Mouse (Mus musculus): ENCODE measurements at regions not wholly inside any gene's neighbourhood (a gene's known extent, or its start where the extent isn't known, plus 50 kb on each side); places are given as distances from the start of the nearest gene placed in this dataset.

DNA sequence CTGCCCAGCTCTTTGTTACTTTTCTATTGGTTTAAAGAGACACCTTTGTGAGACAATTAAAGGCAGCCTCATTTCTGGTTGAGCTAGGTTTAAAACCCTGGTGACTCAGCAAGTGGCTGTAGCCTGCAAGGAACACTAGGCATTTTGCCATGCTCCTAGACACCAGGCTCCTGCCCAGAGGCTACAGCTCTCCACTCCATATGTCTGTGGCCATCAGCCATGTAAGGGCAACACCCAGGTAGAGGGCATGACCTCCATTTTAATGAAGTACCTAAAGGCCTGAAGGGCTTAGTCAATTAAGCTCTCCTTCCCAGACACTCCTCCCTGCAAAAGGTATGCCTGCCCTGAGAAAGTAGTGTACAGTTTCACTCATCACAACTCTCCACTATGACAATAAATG, 130.9 kb downstream of the Bod1 start:
- no peak for DNase-seq (ENCODE audit: low spot score in 2 of 2)

DNA sequence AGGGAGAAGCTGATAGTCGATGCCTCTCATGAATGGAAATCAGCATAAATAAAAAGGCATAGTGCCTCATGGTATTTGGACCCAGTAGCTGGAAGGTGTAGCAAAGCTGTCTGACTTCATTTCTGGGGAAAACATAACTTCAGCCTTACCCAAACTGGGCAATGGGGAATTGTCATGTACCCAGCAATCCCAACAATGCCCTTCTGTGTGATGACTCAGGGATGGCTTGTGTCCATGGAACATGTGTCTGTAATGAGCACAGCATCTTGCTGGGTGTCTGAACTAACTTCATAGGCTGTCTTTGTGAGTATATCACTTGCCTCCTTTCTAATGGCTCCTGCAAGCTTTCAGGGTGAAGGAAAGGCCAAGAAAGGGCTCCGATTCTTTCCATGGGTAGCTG, 140.3 kb downstream of the Bod1 start:
- no peak for DNase-seq (ENCODE audit: low spot score in 2 of 2)

DNA sequence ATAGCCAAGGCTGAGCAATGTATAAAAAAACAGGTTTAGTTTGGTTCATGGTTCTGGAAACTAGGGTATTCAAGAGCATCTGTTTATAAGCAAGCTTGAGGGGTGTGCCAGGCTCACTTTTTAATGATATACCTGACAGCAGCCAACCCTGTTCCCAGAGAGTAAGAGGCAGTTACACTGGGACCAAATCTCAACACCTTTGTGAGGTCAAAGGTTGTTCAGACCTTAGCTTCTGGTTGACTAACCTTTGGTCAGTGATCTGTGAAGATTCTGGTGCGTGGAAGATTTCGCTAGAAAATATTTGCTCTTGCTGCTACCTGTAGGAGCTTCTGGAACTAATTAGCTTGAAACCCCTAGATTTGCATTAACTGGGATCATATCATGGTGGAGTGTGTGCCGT, 140.8 kb downstream of the Bod1 start:
- DNase-seq (ENCODE audit: low spot score in 2 of 2) = no peak

DNA sequence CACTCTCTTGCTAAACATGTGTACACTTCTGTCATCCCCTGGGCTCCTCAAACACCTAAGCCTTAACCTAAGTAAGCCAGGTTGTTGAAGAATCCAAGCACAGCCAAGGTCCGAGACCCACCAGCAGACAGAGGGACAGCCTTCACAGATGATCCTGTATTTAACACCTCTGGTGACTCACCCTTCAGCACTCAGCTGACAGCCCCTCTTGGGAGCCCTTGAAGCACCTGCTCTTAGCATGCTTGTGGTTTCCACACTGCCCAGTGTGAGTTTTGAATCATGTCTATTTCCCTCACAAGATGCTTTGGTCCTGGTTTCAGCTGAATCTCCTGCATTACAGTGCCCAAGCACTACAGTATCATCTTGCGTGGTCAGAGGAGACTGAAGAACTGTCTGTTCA, 142.0 kb downstream of the Bod1 start:
- no peak for DNase-seq (ENCODE audit: low spot score in 2 of 2)

DNA sequence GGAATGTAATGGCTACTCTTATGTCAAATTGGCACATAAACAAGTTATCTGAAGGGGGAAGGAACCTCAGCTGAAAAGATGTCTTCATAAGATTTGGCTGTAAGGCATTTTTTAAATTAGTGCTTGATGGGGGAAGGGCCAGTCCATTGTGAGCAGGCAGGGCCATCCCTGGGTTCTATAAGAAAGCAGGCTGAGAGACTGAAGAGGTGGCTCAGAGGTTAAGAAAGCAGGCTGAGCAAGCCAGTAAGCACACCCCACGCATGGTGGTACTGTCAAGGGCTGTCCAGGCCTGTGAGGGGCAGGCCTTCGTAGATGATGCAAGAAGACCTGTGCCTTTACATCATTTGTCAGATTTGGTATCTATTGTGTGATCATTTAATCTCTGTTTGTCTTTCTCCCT, 147.0 kb downstream of the Bod1 start:
- no peak for DNase-seq (ENCODE audit: low spot score in 2 of 2)

DNA sequence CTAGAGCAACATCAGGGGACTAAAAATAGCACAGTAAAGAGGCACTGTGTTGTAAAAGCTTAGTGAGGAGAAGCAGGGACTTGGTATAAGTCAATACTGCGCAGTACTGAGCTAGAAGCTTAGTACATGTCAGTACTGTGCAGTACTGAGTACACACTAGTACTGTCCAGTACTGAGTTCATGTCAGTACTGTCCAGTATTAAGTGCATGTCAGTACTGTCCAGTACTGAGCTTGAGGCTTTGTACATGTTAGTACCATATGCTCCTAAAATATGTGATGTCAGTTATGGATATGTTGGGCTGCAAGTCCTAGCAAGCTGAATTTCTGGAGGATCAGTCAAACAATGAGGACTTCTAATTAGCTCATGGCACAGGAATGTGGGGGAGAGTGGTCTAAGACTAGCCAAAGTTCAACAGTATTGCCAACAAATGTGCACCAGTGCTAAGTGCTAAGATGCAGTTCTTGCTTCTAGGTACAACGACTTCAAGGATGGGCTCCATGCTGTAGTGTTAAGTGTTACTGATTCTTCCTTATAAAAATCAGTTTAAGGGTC, 147.5 kb downstream of the Bod1 start:
- no peak for DNase-seq (ENCODE audit: low spot score in 2 of 2)

DNA sequence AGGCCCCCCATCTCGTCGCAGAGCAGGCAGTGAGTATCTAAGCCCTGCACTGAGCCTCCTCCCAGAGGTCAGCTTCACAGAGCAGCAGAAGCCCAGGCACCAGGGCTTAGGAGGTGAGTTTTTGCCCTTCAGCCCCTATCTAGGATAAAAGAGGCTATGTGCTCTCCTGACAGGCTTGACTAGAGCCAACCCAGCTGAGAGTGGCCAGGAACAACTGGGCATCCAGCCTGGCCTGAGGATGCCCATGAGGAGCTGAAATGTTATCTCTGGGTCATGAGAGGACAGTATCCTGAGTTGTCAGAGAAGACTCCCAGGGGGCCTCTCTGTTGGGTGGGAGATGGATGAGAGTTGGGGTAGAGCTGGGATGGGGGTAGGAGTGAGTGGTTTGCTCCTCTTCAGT, 149.6 kb downstream of the Bod1 start:
- no peak for DNase-seq (ENCODE audit: low spot score in 2 of 2)

DNA sequence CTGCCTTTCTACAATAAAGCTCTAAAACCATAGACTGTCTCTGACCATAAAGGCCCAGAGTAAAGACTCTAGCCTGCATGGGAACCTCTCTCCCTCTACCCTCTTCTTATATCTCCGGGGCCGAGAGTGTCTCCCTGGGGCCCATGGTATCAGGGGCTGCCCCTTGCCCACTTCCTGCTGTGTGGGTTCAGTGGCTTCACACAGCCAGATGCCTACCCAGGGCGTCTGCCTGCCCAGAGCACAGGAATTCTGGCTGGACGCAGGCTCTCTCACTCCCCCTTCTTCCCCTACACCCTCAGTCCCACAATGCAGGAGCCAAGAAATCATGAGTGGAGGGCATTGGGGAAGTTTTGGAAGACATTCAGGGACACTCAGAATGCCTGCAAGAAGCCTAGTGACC, 150.8 kb downstream of the Bod1 start:
- no peak for DNase-seq (ENCODE audit: low spot score in 2 of 2)

DNA sequence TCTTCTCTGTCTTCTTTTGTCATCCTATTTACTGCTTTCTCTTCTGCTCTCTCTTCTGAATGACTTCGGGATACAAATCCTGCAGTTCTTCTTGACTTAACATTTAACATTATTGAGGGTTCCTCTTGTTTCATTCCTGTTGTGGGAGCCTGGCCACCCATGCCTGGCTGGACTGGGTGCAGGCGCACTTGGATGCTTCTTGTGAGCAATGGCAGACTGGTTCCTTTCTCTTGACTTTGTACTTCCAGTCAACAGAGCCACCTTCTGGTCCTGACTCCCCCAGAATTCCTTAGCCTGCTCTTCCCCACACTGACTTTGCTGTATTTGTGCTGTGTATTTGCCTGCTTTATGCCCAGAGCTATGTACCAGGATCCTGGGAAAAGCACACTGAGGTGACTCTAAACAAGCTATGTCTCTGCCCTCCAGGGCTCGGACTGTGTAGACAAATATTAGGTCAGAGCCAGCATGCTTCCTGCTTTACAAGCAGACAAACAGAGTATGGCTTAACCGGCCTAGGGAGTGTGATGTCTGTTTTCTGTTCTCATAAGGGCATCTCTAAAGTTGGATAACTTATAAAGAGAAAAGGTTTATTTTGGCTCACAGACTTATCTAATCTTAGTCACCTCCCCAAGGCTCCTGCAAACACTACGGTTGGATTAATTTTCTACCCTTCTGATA, 133.5 kb upstream of the Stc2 start:
- DNase-seq (ENCODE audit: low spot score in 2 of 2) = no peak

DNA sequence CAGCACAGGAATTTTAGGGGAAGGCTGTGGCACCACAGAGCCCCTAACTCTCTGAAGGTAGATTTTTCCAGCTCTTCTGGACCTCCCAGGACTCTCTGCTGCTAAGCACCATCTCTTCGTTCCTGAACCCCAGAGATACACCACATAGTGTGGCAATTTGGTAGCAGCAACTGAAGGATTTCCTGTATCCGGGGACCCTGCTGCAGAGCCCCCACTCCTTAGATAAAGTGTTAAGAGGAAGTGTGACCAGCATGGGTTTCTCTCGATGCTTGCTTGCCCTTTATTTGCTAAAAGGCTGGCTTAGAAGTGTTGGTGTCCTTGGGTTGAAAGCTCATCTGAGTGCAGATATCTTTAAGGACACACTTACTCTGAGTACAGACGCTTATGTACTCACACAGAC, 115.6 kb upstream of the Stc2 start:
- DNase-seq (ENCODE audit: low spot score in 2 of 2) = no peak

DNA sequence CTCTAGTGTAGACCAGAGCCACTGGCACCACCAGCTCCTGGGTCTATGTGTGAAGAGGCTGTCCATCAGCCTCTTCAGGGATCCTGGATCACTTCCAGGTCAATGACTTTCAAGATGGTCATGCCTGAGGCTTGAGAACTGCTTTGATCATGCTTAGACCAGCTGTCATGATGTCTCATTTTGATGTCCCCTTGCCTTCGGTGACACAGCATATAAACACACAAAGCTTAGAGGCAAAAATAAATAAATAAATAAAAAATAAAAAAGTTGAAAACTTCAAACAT, 111.1 kb upstream of the Stc2 start:
- no peak for DNase-seq (ENCODE audit: low spot score in 2 of 2)

DNA sequence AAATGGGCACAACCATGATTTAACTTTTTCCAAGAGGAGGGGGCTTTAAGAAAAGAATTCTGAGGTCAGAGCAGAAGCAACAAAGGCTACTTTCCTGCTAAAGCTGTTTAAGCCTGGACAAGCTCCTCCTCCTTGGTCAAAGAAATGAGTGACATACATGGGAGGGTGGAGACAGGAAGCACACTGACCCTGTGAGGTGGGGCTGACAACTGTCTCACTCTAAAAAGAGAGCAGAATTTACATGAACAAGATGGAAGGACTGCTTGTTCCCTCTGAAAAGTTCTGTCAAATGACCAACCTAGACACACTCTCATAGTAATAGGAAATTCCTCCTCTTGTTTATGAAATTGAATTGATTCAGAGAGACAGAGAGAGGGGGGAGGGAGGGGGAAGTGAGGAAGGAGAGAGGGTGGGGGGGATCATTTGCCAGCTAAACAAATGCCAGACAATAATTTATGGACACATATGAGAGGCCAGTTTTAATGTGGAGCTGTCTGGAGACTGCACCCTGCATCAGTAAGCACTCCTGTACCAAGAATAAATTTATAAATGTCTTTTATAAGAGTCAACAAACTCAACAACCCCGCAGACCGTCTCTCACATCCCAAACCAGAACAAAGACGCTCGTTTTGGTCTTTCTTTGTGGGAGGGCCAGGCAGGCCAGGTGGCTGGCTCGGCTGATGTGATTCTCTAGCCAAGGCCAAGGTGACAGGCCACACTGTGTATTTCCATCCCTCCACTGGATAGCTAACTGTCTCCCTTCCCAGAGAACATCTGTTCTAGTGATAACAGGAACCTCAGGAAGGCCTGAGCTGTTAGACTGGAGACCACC, 110.6 kb upstream of the Stc2 start:
- no peak for DNase-seq (ENCODE audit: low spot score in 2 of 2)

DNA sequence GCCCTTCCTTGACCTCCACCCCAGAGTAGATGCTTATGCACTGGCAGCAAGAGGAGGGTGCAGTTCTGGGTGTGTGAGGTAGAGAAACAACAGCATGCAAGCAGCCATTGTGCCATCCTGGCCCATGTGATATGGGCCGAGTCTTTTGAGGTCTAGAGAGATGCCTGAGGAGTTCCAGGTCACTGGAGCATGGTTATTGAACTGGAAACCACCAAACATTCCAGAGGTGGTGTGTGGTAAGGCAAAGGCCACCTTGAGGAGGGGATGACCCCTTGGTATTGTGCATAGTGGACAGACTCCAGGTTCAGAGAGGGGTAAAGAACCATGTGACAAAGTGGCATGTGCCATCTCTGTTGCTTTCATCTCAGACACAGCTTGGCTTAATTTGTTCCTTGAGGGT, 107.9 kb upstream of the Stc2 start:
- DNase-seq (ENCODE audit: low spot score in 2 of 2) = no peak

DNA sequence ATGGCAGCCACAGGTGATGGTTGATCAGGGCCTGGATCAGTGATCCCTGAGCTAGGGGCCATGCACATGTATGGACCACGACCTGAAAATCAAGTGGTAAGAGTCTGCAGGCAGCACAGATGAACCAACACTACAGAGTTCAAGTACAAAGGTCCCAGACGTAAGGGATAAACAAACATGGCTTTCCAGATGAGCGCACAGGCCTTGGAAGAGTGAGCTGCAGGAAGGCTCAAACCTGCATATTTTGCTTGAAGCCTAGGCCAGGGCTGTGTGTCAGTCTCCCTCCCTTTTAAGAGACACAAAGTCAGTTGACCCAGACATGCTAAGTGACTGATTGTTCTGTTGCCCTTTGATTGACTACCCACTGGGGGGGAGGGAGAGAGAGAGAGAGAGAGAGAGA, 107.2 kb upstream of the Stc2 start:
- DNase-seq (ENCODE audit: low spot score in 2 of 2) = no peak

DNA sequence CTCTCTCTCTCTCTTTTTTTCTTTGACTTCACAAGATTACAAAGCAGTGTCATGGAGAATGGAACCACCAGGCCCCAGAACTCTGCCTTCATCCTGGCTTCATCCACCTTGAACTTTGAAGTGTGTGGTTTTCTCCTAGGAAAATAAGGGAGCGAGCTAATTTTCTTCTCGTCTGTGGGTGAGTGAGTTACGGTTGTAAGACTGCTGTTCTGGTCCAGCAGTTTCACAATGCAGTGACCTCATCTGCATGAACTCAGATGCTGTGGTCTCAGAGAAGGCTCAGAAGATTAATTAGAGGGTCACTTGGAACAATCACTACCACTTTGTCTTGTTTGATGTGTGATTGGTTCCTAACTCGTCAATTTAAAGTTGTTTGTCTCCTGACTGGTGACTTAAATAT, 103.1 kb upstream of the Stc2 start:
- no peak for DNase-seq (ENCODE audit: low spot score in 2 of 2)

DNA sequence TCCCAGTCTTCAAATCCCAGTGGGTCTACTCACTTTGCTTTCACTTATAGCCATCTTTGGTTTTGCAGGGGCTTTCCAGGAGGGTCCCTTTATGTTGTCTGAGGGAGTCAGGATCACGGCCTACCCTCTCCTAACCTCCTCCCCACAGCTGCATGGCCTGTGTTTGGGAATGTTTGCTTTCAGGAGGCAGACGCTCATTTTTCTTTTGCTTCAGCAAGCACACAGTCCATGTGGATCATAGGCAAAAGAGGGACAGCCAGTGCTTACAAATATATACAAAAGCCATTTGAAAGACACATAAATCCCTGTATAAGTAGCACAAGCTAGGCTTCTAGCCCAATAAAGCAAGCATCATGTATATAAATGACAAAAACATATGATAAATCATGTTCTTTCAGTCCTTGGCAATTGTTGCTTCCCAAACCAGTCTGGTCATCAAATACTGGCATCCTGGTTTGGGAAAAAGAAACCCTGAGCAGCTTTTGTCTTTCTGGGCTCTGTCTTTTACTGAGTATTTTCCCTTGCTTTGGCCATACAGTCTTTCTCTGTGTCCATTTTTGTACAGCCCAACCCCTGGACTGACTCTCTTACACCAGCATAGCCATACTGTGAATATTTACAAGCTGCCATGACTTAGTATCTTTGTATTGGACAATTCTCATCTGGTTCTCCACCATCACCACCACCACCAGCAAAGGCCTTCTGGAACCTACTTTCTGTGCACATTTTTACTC, 101.0 kb upstream of the Stc2 start:
- no peak for DNase-seq (ENCODE audit: low spot score in 2 of 2)

DNA sequence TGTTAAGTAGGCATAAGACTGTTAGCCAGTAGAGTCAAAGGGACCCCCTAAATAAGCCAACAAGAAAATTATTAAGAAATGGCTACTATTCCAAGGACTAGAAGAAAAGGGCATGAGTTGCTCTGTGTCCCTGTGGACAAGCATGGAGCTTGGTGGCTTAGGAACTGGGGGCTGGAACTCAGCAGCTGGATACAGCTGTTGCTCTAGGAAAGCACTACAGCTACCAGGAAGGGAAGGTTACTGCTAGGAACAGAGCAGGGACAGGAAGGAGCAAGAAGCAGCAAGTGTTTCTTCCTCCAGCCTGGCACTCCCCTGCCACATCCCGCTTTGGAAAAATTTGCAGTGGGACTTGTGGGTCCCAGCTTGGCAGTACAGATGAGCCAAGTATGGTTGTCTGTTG, 95.0 kb upstream of the Stc2 start:
- no peak for DNase-seq (ENCODE audit: low spot score in 2 of 2)

DNA sequence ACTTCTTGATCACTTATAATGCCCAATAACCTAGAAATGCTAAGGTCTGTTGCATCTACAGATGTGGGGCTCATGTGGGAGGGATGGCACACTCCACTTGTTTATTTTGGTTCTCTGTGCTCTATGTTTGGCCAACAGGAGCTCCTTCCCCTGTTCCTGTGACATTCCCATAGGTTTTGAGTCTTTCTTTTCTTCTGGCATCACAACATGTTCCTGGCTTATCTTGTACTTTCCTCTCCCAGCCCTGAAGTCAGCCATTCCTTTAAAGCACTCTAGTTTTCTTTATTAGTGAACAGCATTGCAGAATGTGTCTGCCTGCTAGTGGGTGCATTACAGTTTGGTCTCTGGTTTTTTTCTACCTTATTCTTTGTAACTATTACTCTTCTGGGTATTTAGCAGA, 92.6 kb upstream of the Stc2 start:
- no peak for DNase-seq (ENCODE audit: low spot score in 2 of 2)

DNA sequence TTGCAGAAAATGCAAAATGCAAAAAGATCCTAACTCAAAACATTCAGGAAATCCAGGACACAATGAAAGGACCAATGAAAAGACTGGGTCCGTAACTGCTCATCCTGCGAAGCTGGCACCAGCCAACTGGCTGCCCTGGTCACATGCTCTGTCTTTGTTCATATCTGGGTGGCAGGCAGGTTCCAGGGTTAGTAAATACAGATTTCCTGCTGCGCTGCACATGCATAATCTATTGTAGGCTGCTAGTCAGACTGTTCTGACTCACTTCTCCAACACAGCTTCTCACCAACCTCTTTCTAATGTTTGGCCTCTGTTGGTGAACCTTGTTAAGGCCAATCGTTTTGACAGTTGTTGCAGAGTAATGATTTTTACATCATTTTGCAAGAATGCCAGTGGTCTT, 92.0 kb upstream of the Stc2 start:
- DNase-seq (ENCODE audit: low spot score in 2 of 2) = no peak

DNA sequence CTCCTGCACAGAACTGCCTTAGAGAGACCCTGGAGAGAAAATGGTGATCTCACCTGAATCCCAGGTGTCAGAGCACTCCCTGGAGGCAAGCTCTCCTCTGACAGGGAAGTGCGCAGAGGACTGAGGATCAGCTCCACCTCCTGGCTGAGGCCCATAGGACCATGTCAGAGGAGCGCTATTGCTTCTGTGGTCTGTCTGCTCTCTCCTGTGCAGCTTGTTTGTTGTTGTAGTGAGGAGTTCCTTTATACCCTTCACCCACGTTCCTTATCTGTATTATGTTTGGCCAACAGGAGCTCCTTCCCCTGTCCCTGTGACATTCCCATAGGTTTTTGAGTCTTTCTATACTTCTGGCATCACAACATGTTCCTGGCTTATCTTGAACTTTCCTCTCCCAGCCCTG, 91.5 kb upstream of the Stc2 start:
- DNase-seq (ENCODE audit: low spot score in 2 of 2) = no peak

DNA sequence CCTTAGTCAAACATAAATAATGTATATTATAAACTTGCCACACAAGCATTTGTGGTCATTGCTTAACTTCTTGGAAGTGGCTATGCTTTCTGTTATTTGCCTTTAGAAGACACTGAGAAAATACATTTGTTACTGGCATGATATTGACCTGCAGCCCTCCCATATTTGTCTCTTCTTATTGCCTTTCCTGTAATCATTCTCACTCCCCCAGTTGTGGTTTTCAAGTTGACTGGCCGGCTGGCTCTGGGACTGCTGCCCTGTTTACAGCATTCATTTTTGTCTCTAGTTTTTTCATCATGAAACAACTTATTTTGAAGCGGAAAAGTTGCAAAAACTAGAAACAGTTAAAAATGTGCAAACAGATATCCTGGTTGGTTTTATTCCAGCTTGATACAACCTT, 57.5 kb upstream of the Stc2 start:
- DNase-seq (ENCODE audit: low spot score in 2 of 2) = no peak
